Mouse (Mus musculus): ENCODE results near the gene Zfpm1. TPM values are rescaled to one million over a fixed set of nuclear protein-coding genes. Genes with fewer than 3 reads are reported as not detected.
A peak's percentile ranks its signal among the peaks of the same experiment; 100 is the strongest.

Zfpm1 gene
- total RNA-seq, 2 experiments from 2014 or later: 36.9 to 39.3 TPM

- intact Hi-C loops (cut with DNase I): no loop called here
- DNase-seq (ENCODE audit: low spot score in 2 of 2): no peak
Observed at GRCm38 (mm10) chr8:122360696-122361416, 78.9 kb downstream of the Zfpm1 start, which contains the start of gene Trhr2. Trhr2 (minus strand) TSS chr8:122360746.

- intact Hi-C loops (cut with DNase I): no loop called here
- DNase-seq (ENCODE audit: low spot score in 2 of 2): no peak
Observed at GRCm38 (mm10) chr8:122362271-122362670, 80.3 kb downstream of the Zfpm1 start.

GRCm38 (mm10) chr8:122362967-122363366 is 81.0 kb downstream of the Zfpm1 start:
- intact Hi-C loops (cut with DNase I): no loop called here
- DNase-seq (ENCODE audit: low spot score in 2 of 2): no peak

GRCm38 (mm10) chr8:122368494-122368893 is 86.6 kb downstream of the Zfpm1 start:
- intact Hi-C loops (cut with DNase I): loop anchor here (2.0 kb wide), 1 partner anchor 26 kb away; no protein-coding TSS in a partner anchor
- DNase-seq (ENCODE audit: low spot score in 2 of 2): peak in 1 of 2 experiments; percentile 46

GRCm38 (mm10) chr8:122369665-122370064 is 87.7 kb downstream of the Zfpm1 start:
- peak; percentile 71 to 73 for DNase-seq (ENCODE audit: low spot score in 2 of 2)
- intact Hi-C loops (cut with DNase I): loop anchor here (2.0 kb wide), 1 partner anchor 27 kb away; no protein-coding TSS in a partner anchor

GRCm38 (mm10) chr8:122371706-122372105 is 89.8 kb downstream of the Zfpm1 start:
- intact Hi-C loops (cut with DNase I): no loop called here
- no peak for DNase-seq (ENCODE audit: low spot score in 2 of 2)

GRCm38 (mm10) chr8:122375320-122375719 is 93.4 kb downstream of the Zfpm1 start:
- intact Hi-C loops (cut with DNase I): no loop called here
- DNase-seq (ENCODE audit: low spot score in 2 of 2): no peak

- intact Hi-C loops (cut with DNase I): loop anchor here (2.0 kb wide), 1 partner anchor 101 kb away; the partner anchor contains the start of genes Ctu2 and Rnf166
- DNase-seq (ENCODE audit: low spot score in 2 of 2): no peak
Observed at GRCm38 (mm10) chr8:122375751-122376364, 93.9 kb downstream of the Zfpm1 start.

GRCm38 (mm10) chr8:122376365-122377231 is 94.7 kb downstream of the Zfpm1 start, which contains the start of gene Zc3h18:
Zc3h18 (plus strand) TSS chr8:122376609.
- peak; percentile 99 to 100 for DNase-seq (ENCODE audit: low spot score in 2 of 2)
- intact Hi-C loops (cut with DNase I): loop anchor here (2.0 kb wide), 1 partner anchor 100 kb away; the partner anchor contains the start of genes Ctu2 and Rnf166

GRCm38 (mm10) chr8:122383039-122383438 is 101.1 kb downstream of the Zfpm1 start:
- intact Hi-C loops (cut with DNase I): no loop called here
- DNase-seq (ENCODE audit: low spot score in 2 of 2): no peak

Other genes starting within 250 kb of the Zfpm1 start
- 1 to 10 TPM; 7.0 to 7.2 TPM for gene Trhr2, start 78.6 kb downstream of the Zfpm1 start, total RNA-seq (2021)
- gene Zc3h18, start 94.5 kb downstream of the Zfpm1 start, total RNA-seq (2021): 10 to 100 TPM; 35.7 to 39.1 TPM
- gene Il17c, start 139.9 kb downstream of the Zfpm1 start, total RNA-seq (2021): not detected
- 1 to 10 TPM; 7.8 to 8.4 TPM for gene Cyba, start 150.8 kb downstream of the Zfpm1 start, total RNA-seq (2021)
- 10 to 100 TPM; 26.8 to 29.4 TPM for gene Mvd, start 161.3 kb downstream of the Zfpm1 start, total RNA-seq (2021)
- under 1 TPM; 0.64 to 0.66 TPM for gene Snai3, start 178.6 kb downstream of the Zfpm1 start, total RNA-seq (2021)
- 10 to 100 TPM; 33.7 to 41.6 TPM for gene Rnf166, start 193.9 kb downstream of the Zfpm1 start, total RNA-seq (2021)
- gene Ctu2, start 194.0 kb downstream of the Zfpm1 start, total RNA-seq (2021): 10 to 100 TPM; 19.5 to 23.2 TPM